Mouse (Mus musculus): Measurements from ENCODE around the gene Rsrp1.

DNA sequence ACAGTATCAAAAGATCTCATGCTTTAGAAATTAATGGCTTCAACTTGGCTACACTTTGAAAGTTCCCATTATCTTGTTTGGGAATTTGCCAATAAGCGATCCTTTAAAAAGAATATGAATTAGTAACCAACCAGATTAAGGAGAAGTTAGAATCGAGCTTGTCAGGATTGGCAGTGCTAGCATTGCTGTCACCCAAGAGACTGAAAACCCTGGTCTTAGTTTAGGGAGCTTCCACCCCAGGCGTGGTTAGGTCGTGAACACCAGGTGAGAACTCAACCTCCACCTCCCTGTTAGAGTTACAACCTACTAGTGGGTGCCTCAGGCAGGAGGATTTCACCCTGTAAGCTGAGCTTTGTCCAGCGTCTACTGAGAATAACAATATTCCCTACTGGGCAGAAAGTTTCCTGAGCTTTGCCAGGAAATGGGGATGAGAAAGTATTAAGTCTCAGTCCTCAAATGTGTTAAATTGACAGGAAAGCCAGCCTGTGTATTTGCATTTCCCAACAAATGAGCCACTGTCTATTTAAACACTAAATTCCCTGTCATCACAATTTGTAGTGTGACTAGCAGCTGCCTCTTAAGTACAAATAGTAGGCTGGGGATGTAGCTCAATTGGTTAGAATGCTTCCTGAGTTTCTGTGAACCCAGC, 4.5 kb downstream of the Rsrp1 start:
- no peak for TF ChIP-seq CTCF (IDR thresholded peaks at IDR 0.05; ENCODE audit: control insufficient read depth, insufficient read depth, insufficient replicate concordance, low read depth, low read length)
- TF ChIP-seq POLR2A (IDR thresholded peaks at IDR 0.05; ENCODE audit: control insufficient read depth, low read depth, low read length): no peak
